Mouse (Mus musculus) embryonic fibroblast, embryonic 13.5 days (primary cell): ENCODE results near the gene Mrpl28.

Source experiments
- CTCF ChIP-seq: IDR thresholded peaks from 2 replicates; pipeline ENCODE4 v1.5.1; 2011; ENCODE audit warnings: mild to moderate bottlenecking, control low read depth, low read length, moderate library complexity, borderline replicate concordance; ENCODE audit not compliant: insufficient read depth
- POLR2A ChIP-seq: IDR thresholded peaks from 2 replicates; pipeline ENCODE4 v1.6.1; 2011; ENCODE audit warnings: low read depth, mild to moderate bottlenecking, control low read depth, low read length, moderate library complexity

- no peak for TF ChIP-seq POLR2A
- TF ChIP-seq CTCF: no peak
Measured at GRCm38 (mm10) chr17:26078851-26079250, 44.4 kb upstream of the Mrpl28 start.
